Mouse (Mus musculus): Measurements from ENCODE around the gene Unc5c. TPM values are rescaled to one million over a fixed set of nuclear protein-coding genes. Genes with fewer than 3 reads are reported as not detected.

The Unc5c gene
- total RNA-seq, 2 experiments from 2014 or later: 29.9 to 30.9 TPM

DNA sequence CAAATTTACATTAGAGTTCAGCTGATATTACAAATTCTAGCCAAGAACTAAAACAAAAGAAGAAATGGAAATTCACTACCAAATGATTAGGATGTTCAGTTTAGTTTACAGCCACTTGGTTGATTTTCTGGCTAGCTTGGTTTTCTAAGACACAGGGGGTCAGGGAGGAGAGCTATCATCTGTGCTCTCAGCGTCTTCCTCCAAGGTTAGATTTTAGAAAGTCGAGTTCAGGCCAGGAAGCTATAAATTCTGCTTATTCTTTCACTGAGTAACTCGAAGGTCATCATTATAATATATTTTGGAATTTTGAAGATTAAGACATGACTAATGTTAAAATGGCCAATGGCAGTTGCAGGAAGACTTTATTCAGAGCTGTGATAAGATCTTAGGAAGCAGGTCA, 131.4 kb downstream of the Unc5c start:
- DNase-seq (ENCODE audit: low spot score in 2 of 2): no peak

DNA sequence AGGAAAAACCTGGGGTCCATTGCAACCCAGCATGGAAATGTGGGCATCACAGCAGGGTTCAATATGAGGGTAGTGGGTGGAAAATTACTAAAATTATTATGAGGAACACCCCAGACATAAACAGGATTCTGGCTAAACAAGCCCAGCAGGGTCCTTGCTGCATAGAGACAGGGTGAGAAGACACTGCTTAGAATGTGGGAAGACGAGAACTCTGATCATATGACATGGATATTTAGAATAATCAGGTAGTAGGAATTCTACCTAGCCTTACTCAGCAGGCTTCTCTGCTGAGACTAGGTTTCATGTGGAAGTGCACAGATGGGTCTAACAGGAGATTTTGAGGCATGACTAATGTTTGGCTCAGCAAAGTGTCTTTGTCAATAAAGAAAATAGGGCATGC, 131.9 kb downstream of the Unc5c start:
- DNase-seq (ENCODE audit: low spot score in 2 of 2): no peak

DNA sequence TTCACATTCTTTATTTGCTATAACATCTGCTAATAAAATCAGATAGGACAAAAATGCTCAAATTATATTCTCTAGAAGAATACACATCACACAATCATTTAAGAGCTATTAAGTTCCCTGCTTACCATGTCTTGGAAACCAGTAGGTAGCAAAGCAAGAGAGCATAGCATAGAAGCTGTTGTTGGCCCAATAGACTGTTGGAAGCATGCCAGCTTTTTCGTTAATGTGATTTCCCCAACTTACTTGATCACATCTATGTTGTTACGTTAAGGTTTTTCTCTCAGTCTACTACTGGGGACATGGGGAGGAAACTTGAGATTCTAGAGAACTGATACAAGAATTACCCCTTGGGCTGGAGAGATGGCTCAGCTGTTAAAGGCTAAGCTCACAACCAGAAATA, 133.0 kb downstream of the Unc5c start:
- no peak for DNase-seq (ENCODE audit: low spot score in 2 of 2)

DNA sequence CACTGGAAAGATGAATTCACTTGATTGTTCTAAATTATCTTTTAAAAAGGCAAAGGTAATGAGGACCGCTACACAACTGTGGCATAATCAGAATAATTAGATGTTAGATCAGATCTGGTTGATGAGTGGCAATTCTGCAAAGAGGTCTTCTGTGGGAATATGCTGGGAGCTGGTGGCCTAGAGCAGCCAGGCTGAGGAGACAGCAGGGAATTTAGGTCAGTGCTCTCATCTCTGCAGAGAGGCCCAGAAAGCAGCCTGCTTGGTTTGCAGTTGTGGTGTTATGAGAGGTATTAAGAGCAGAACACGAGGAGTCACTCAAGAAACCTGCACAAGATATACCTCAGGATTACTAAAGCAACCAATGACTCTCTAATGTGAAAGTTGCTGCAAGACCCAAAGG, 133.9 kb downstream of the Unc5c start:
- DNase-seq (ENCODE audit: low spot score in 2 of 2): no peak

DNA sequence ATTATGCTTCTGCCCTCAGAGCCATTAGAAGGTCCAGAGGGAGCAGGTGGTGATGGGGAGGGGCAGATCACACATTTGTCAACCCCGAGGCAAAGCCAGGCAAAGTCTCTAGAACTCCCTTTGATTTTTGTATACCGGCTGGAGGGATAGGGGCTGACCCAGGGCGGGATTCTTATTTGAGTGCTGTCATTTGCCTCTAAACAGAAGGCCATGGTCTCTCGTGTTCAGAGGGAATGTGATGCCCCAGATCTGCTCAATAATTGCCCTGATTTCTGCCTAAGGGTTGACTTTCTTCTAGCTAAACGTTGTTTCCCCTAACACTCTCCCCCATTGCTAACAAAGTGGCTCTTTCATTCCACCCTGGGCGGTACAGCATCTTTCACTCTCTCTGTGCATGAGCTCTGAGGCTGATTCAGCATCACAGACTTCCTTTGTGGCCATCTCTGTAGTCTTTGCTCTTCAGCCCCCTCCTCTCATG, 136.1 kb downstream of the Unc5c start:
- DNase-seq (ENCODE audit: low spot score in 2 of 2): no peak

DNA sequence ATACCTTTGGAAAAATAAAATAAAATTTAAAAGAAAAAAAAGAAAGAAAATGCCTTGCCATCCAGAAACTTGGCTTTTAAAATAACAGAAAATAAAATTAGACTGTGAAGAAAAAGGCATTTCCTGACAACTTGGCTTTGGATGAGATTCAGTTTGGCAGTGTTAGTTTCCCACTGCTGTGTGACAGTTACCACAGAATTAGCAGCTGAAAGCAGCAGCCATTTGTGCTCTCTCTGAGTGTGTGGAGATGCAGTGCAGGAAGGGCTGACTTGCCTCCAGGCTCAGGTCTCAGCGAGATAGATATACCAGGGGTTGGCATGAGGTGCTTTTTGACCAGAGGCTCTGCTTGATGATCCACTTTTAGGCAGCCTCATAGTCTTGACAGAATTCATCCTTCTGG, 151.7 kb downstream of the Unc5c start:
- DNase-seq (ENCODE audit: low spot score in 2 of 2): peak; percentile 17 to 40

DNA sequence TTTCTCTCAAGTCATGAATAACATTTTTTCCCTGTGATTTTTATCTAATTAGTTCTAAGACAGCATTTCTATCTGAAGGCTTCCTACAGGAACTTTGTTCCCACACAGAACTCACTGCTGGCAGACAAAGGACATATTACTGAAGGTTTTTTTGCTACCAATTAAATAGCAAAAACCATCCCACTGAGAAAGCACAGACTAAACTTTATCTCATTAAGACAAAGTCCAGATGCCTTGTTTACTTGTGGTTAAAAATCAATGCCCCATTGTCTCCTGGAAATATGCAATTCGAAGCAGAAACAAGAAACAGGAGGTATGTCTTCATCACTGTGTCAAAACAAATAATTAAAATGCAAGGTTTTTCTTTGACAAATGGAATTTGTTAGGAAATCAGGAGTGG, 153.7 kb downstream of the Unc5c start:
- no peak for DNase-seq (ENCODE audit: low spot score in 2 of 2)

DNA sequence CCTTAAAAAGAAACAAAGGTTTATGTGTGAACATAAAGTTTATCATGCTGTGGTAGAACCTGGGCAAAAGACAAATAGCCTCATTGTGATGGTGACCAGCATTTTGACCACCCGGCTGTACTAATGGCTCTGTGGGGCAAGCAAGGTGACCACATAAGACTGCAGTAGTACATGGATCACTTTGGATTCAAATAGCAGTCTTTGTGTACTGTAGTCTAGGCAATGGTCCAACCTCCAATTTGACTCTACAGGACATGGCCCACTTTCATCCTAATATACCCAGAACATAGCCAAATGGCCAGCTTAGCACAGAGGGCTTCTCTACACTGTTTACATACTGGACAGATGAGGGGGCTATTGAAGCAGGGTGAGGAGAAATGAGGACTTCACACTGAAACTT, 156.5 kb downstream of the Unc5c start:
- no peak for DNase-seq (ENCODE audit: low spot score in 2 of 2)

DNA sequence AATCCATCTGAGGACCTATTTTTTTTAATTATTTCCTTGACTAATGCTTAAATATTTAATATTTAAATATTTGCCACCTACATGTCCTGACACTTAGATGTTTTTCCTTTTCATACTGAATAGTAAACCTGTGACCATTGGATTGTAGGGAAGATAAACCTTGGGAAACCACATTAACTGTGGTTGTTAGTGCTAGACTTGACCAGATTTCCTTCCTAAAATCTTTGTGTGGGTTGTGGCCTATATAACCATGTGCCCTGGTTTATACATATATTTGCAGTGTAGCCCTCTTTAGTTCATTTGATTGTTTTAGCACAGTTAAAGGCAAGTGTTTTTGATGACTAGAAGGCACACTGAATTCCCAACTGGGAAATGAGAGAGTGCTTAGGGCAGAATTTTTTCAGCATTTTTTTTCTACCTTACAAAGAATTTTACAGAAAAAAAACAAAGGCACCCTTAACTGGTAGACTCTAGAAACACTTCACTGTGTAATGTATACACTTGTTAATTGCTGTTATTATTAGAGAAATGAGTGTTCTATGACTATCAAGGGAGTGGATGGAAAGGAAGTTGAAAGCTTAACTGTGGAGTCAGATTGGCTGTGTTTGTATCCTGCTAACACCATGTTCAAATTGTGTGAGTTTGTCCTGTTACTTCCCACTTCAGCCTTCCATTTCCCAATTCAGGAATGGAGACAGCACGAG, 162.1 kb downstream of the Unc5c start:
- DNase-seq (ENCODE audit: low spot score in 2 of 2): no peak

DNA sequence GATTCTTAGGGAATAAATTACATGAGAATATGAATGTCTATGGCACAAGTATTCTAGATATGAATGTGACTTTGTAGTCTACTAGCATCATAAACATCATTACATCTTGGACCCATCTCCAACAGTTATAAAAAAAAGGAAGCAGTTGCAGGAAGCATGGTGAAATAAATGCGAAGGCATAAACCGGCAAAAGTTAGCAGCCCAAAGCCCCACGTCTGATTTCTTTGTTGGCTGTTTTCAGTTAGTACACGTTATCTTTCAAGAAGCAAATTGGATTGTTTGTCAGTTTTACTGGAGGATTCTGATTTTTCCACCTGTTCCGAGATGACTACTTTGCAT, 162.6 kb downstream of the Unc5c start:
- DNase-seq (ENCODE audit: low spot score in 2 of 2): no peak

DNA sequence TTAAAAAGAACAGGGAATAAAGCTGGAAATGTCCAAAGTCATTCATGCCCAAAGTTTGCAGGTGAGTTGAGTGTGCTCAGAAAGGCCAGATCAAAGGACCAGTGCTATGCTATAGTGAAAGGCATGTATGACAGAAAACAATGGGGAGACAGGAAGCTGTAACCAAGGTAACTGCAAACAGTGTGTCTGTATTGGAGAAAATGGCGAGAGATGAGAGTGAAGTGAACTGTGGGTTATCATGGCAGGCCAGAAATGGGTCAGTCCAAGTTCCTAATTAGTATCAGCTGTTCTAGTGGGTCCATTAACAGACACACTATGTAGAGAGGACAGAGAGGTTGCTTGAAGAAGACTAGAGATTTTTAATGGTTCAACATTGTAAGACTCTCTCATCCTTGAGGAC, 164.4 kb downstream of the Unc5c start:
- no peak for DNase-seq (ENCODE audit: low spot score in 2 of 2)

DNA sequence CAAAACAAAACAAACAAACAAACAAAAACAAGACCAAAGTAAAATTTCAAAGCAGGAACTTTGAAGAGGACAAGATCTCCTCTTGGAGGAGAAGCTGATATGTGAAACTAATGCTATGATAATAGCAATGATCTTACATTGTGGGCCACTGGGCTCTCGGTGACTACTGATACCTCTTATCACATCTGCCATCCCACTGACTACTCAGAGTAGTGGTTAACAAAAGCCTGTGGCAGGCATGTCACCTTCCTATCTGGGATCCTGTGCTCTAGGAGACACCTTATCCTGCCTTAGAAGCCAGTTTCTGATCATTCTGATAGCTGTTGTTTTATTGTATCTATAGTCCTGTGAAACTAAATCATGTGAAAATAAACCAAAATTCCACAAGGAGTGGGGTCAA, 172.9 kb downstream of the Unc5c start:
- DNase-seq (ENCODE audit: low spot score in 2 of 2): no peak

DNA sequence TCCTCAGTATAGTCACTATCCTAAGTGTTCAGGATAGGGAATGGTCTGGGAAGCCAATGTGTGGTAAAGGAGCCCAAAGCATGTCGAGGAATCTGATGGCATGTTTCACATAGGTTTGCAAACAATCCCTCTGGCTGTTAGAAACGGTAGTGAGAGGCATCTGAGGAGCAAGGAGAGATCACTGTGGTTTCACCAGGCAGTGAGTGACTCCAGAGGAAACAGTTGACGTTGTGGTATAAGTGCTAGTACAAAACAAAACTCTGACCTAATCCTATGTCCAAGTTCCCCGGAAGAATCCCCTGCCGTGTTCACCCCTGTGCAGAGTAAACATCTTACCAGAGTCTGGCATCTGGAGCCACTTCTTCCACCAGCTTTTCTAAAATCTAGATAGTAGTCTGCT, 179.2 kb downstream of the Unc5c start:
- no peak for DNase-seq (ENCODE audit: low spot score in 2 of 2)

DNA sequence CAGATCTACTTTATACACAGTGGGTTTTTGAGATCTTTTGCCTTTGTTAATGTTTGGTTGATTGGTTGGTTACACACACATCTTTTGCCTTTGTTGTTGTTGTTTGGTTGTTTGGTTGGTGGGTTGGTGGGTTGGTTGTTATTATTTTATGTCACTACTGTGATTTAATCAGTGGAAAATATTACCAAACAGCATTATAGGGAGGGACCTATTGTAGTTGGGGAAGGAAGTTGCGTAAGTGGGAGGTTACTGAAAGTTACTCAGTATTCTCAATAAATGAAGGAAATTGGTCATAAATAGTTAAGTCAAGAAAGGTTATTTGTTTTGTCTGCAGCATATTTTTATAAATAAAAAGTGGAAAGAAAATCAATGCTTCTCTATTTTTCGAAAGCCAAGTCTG, 181.6 kb downstream of the Unc5c start:
- no peak for DNase-seq (ENCODE audit: low spot score in 2 of 2)

DNA sequence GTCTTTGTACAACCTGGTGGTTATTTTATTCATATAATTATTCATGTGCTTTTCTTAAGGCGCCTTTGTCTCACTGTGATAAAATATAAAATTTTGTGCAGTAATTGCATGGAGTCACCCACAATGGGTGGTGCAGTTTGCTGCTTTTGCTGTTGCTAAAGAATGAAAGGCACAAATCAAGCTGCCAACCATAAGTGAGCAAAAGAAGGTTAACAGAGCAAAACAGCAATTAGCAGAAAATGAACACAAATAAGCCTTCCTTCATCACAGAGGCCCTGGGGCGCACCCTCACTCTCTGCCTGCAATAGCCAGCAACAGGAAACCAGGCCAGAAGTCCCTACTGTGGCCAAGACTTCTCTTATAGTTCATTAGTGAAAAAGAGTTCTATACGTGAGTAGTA, 185.6 kb downstream of the Unc5c start:
- no peak for DNase-seq (ENCODE audit: low spot score in 2 of 2)

DNA sequence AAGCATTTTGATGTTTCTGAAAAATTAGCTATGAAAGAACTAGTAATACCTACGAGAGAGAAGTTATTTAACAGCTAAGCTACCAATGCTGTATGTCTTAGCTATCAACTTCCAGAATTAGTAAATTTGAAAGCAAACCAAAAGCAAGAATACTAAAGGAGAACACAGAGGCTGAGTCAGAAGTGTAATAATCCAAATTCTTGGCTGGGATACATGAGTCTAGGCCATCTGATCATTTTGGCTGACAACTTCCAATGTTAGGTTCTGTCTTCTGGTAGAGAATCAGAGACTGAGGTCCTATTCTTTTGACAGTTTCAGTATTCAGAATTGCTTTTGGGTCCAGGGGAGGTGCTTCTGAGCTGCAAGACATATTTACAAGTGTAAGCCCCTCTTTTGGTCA, 188.9 kb downstream of the Unc5c start:
- DNase-seq (ENCODE audit: low spot score in 2 of 2): no peak

DNA sequence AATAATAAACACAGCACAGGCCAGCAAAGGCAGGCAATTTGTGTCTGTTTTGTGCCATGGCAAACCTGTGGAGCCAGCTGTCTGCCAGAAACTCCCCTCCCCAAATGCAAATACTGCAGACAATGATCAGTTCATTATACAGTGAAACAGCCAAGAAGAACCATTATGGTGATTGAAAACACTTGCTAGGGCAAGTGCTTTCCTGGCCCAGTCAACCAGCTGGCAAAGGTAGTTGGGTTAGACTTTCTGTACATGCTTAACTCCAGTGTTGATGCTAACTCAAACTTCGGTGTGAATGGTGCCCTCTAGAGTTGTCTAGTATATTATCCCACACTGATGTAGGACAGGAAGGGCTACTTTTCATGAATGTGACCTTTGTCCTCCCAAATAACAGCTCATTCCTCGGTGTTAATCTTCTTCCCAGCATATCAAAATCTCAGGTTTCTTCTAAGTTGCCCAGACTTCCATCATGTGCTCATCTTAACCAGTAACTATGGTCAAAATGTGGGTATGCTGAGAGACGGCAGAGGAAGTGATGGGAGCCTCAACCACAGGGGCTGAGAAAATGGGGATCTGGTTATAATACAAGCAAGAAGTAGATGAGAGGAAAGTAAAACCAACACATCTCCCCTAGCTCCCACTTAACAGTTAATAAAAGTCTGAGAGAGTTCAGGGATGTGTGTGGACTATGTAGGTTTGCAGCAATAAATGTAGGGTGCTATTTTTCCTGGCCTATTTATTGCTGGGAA, 194.2 kb downstream of the Unc5c start:
- DNase-seq (ENCODE audit: low spot score in 2 of 2): no peak

DNA sequence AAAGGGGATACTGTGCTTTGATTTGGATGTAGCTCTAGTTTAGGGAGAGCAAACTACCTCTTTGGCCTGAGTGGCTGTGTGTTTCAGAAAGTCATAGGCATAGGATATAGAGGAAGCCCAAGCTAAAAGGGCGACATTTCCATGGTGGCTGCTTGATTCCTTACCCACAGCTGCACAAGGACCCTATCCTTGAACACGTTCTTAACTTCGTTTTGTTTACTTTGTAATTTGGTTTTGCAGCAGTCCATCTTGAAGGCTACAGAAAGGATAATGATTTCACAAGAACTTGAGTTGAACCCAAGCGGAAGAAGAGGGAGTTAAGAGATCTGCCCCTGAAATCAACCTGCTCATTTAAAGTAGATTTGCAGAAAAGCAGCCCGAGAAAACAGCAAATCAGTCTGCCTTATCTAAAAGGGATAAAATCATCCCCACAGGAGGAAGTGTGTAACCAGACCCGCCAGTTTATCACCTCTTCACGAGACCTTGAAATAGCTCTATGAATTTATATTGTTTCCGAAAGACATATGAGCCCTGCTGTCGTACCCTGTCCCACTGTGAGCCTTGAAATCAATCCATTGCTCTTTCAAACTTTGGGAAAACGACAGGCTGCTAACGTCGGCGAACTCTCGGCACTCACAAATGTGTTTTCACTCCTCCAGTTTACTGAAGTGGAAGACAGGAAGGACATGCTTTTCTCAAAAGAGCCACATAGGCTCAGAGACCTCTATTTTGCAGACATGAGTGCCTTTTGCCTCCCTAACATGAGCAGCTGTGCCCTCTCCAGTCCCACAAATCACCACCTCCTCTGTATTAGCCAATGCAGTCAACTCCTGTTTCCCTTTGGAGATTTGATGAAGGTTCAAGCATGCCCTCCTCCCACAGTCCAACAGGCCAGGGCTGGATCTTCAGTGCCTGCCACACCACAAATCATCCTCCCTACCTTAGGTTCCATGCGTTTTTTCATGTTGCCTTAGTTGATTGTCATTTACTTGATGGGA, 195.3 kb downstream of the Unc5c start:
- DNase-seq (ENCODE audit: low spot score in 2 of 2): no peak

DNA sequence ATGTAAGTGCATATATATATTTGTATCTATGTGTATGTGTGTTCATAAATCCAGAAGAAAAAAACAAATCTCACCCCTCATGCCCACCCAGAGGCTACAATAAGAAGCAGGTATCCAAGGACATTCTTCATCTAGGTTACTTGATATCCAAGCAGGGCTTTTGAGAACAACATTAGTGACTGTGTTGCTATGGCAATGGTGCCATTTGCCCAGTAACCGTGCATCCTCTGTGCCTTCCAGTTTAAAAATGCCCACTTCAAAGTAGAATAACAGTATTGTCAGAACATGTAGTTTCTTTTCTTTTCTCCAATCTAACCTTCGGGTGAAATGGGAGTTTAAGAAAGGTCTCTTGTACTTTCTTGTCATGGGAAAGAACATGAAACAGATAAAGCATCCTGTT, 224.1 kb downstream of the Unc5c start:
- no peak for DNase-seq (ENCODE audit: low spot score in 2 of 2)

DNA sequence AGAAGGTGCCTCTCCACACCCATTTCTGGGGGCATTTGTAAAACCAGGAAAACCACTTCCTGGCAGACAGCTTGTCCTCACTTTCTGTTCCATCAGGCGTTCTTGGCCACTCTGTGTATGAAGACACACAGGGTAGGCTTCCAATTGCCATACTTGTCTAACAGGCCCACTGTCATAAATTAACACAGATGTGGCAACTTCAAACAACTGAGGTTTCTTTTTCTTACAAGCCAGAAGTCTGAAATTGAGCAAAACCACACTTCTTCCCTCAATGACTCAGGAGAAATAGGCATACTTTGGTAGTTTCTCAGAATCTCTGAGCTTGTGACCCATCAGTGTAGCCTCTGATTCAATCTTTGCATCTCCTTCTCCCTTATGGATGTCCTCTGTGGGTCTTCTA, 225.7 kb downstream of the Unc5c start:
- no peak for DNase-seq (ENCODE audit: low spot score in 2 of 2)

DNA sequence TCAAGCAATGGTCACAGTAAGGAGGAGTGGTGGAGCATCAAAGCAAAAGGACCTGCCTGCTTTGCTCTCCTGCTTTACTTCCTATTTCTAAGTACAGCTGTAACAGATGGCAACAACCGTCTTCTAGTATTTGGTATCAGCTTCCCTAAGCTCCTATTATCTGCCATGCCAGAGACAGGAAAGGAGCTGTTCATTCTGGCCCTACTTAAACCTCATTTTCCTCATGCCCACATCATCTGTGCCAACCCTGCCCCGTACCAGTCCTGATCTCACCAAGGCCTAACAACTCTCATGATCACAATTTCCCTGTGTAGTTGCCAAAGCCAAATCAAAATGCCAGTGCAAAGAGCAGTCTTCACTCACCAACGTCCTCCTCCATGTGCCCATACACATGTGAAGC, 226.4 kb downstream of the Unc5c start:
- no peak for DNase-seq (ENCODE audit: low spot score in 2 of 2)

DNA sequence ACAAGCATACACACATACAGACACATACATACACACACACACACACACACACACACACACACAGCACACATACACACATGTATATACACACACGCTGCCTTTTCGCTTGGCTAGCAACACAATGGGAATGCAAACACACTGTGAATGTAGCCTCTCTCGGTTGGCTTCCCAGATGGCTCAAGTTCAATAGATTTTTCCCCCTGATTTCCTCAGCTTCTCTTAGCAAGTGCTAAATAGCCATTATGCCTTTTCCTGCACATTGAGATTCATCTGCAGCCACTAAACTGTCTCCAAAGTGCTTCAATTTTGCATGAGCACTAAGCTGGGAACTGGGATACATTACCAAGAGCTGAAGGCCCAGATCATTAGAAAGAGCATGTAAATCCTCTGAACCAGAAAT, 226.8 kb downstream of the Unc5c start:
- DNase-seq (ENCODE audit: low spot score in 2 of 2): no peak

Data from left cerebral cortex, adult 18-20 months (tissue).